23 mouse cellular contexts compared by ENCODE assay signal in the genomic region with DNA sequence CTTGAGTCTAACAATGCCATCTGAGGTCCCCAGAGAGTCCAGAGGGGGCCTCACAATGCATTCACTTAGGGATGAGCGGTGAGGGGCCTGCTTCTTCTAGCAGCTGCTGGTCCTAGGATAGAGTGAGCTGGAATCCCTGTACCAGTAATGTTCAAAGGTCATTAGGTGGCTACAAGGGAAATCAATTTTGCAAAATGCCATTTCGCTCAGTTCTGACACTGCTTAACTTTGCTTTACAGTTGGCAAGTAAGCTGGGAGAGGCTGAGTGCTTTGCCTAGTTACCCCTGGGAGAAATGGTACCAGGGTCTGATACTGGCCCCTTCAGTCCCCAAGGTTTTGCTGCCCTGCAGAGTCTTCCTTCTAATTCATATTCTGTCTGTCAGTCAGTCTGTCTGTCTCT. TPM values are rescaled to one million over a fixed set of nuclear protein-coding genes. Genes with fewer than 3 reads are reported as not detected.
A peak's percentile ranks its signal among the peaks of the same experiment; 100 is the strongest.
DNase-seq lines count a peak whose midpoint lies in the region; ATAC-seq and TF ChIP-seq lines count a peak whose summit lies in the region.
"Had no signal": no experiment of that assay in that cellular context is flagged by ENCODE, and none has a peak within 500 bp of the region (broad histone marks: within the 10 kb centered on the region; RNA-seq: fewer than 3 reads in every experiment).

No protein-coding gene starts in this region.

- TF ChIP-seq CTCF in thymus, adult 2 months (IDR thresholded peaks at IDR 0.05; ENCODE audit: borderline replicate concordance, control insufficient read depth, extremely low read depth, insufficient read depth, low read length, poor library complexity) = no peak

- no peak overlapping the region for H3K4me2 ChIP-seq in limb, embryonic 11.5 days (ENCODE audit: low read depth, severe bottlenecking)
- no peak overlapping the region for H3K4me2 ChIP-seq in liver, embryonic 13.5 days
- H3K4me2 ChIP-seq in liver, embryonic 11.5 days = no peak overlapping the region
- no peak overlapping the region for H3K4me2 ChIP-seq in kidney, embryonic 14.5 days (replicated peaks; ENCODE audit: low read depth, low read length)
- H3K4me2 ChIP-seq: embryonic facial prominence, embryonic 13.5 days; embryonic facial prominence, embryonic 15.5 days; forebrain, embryonic 12.5 days had no signal

- H3K27me3 ChIP-seq in limb, embryonic 11.5 days (ENCODE audit: control insufficient read depth, insufficient read depth, low read length) = no peaks in the 10 kb centered on the region
- no peaks in the 10 kb centered on the region for H3K27me3 ChIP-seq in limb, embryonic 10.5 days (ENCODE audit: low read depth, poor library complexity, severe bottlenecking)
- H3K27me3 ChIP-seq in liver, embryonic 13.5 days = no peaks in the 10 kb centered on the region
- no peaks in the 10 kb centered on the region for H3K27me3 ChIP-seq in liver, embryonic 11.5 days (replicated peaks; ENCODE audit: control insufficient read depth, insufficient read depth, low read length)
- H3K27me3 ChIP-seq in thymus, adult 2 months (ENCODE audit: control insufficient read depth, insufficient read depth, low read length) = no peaks in the 10 kb centered on the region
- no peaks in the 10 kb centered on the region for H3K27me3 ChIP-seq in kidney, embryonic 14.5 days (ENCODE audit: control insufficient read depth, insufficient read depth, low read length)
- H3K27me3 ChIP-seq: embryonic facial prominence, embryonic 13.5 days; embryonic facial prominence, embryonic 15.5 days; forebrain, embryonic 12.5 days had no signal

- H3K9ac ChIP-seq in limb, embryonic 11.5 days (ENCODE audit: low read length) = 0 out of 2 replicates have a peak overlapping the region, but pooled peaks have one; percentile 4
- H3K9ac ChIP-seq in liver, embryonic 13.5 days = no peak overlapping the region
- H3K9ac ChIP-seq in liver, embryonic 11.5 days (ENCODE audit: low read depth, low read length) = no peak overlapping the region
- H3K9ac ChIP-seq in kidney, embryonic 14.5 days (ENCODE audit: low read depth, low read length) = no peak overlapping the region
- H3K9ac ChIP-seq: embryonic facial prominence, embryonic 13.5 days; embryonic facial prominence, embryonic 15.5 days; forebrain, embryonic 12.5 days had no signal

- 93% methylated on average over 2 of the region's 2 CpGs for WGBS in limb, embryonic 11.5 days
- WGBS in limb, embryonic 10.5 days = 92% methylated on average over 2 of the region's 2 CpGs
- 79% methylated on average over 2 of the region's 2 CpGs for WGBS in liver, embryonic 13.5 days (ENCODE audit: insufficient replicate concordance)
- 90% methylated on average over 2 of the region's 2 CpGs for WGBS in liver, embryonic 11.5 days
- 99% methylated on average over 2 of the region's 2 CpGs for WGBS in thymus, adult 2 months
- 92% methylated on average over 2 of the region's 2 CpGs for WGBS in kidney, embryonic 14.5 days

- TF ChIP-seq POLR2A in thymus, adult 2 months (IDR thresholded peaks at IDR 0.05; ENCODE audit: control insufficient read depth, extremely low read depth, insufficient read depth, low read length, poor library complexity) = no peak

- DNase-seq in limb, embryonic 11.5 days (ENCODE audit: low spot score) = no peak
- DNase-seq in limb, embryonic 10.5 days (ENCODE audit: low spot score) = no peak
- DNase-seq in liver, embryonic 13.5 days = no peak
- no peak for DNase-seq in liver, embryonic 11.5 days (ENCODE audit: low spot score)
- no peak for DNase-seq in thymus, adult 2 months
- no peak for DNase-seq in thymus, adult 18-20 months
- DNase-seq: adrenal gland, adult 2 months; adrenal gland, postnatal 10 days; adrenal gland, postnatal 25 days; cerebellum, adult 11 months; cerebellum, adult 18-20 months; cerebellum, adult 8-10 months; cerebellum, adult 9-11 months; cerebellum, postnatal 14 days; cerebellum, postnatal 36 days; embryo, embryonic 11 days had no signal

- no peak overlapping the region for H3K4me3 ChIP-seq in limb, embryonic 11.5 days (ENCODE audit: low read depth, low read length)
- H3K4me3 ChIP-seq in limb, embryonic 10.5 days = no peak overlapping the region
- no peak overlapping the region for H3K4me3 ChIP-seq in liver, embryonic 13.5 days (replicated peaks)
- H3K4me3 ChIP-seq in liver, embryonic 11.5 days (ENCODE audit: low read depth, low read length) = no peak overlapping the region
- H3K4me3 ChIP-seq in thymus, adult 2 months (ENCODE audit: control insufficient read depth, insufficient read depth, low read length) = no peak overlapping the region
- H3K4me3 ChIP-seq in kidney, embryonic 14.5 days (ENCODE audit: low read length) = no peak overlapping the region
- H3K4me3 ChIP-seq: embryonic facial prominence, embryonic 13.5 days; embryonic facial prominence, embryonic 15.5 days; erythroblast, embryonic 14.5 days; forebrain, embryonic 10.5 days; forebrain, embryonic 12.5 days had no signal

- H3K9me3 ChIP-seq in limb, embryonic 11.5 days (ENCODE audit: control insufficient read depth, low read length) = no peaks in the 10 kb centered on the region
- H3K9me3 ChIP-seq in limb, embryonic 10.5 days (replicated peaks) = no peaks in the 10 kb centered on the region
- H3K9me3 ChIP-seq in liver, embryonic 13.5 days (replicated peaks) = no peaks in the 10 kb centered on the region; the same call in 1 of the 2 replicates
- no peaks in the 10 kb centered on the region for H3K9me3 ChIP-seq in liver, embryonic 11.5 days (ENCODE audit: control insufficient read depth, low read length)
- H3K9me3 ChIP-seq in kidney, embryonic 14.5 days (ENCODE audit: control insufficient read depth, low read length) = peaks cover 5% of the 10 kb centered on the region; the same call in 1 of the 2 replicates
- H3K9me3 ChIP-seq: embryonic facial prominence, embryonic 15.5 days; forebrain, embryonic 12.5 days had no signal

- H3K4me1 ChIP-seq in limb, embryonic 11.5 days (ENCODE audit: control insufficient read depth, insufficient read depth, low read length) = no peaks in the 10 kb centered on the region
- H3K4me1 ChIP-seq in limb, embryonic 10.5 days = no peaks in the 10 kb centered on the region
- peaks cover 18% of the 10 kb centered on the region for H3K4me1 ChIP-seq in liver, embryonic 13.5 days (replicated peaks)
- no peaks in the 10 kb centered on the region; the same call in 1 of the 2 replicates for H3K4me1 ChIP-seq in liver, embryonic 11.5 days (replicated peaks; ENCODE audit: control insufficient read depth, insufficient read depth, low read length)
- peaks cover 20% of the 10 kb centered on the region for H3K4me1 ChIP-seq in thymus, adult 2 months (replicated peaks; ENCODE audit: control insufficient read depth, insufficient read depth, low read length)
- no peaks in the 10 kb centered on the region for H3K4me1 ChIP-seq in kidney, embryonic 14.5 days (ENCODE audit: control insufficient read depth, insufficient read depth, low read length)
- H3K4me1 ChIP-seq: embryonic facial prominence, embryonic 13.5 days; embryonic facial prominence, embryonic 15.5 days; forebrain, embryonic 10.5 days; forebrain, embryonic 12.5 days had no signal

- H3K27ac ChIP-seq in limb, embryonic 11.5 days (replicated peaks; ENCODE audit: low read depth, low read length) = no peak overlapping the region
- H3K27ac ChIP-seq in limb, embryonic 10.5 days = no peak overlapping the region
- peak overlapping the region; percentile 31; the same call in 1 of the 2 replicates for H3K27ac ChIP-seq in liver, embryonic 13.5 days
- H3K27ac ChIP-seq in liver, embryonic 11.5 days (ENCODE audit: low read depth, low read length) = no peak overlapping the region
- H3K27ac ChIP-seq in thymus, adult 2 months (ENCODE audit: control insufficient read depth, insufficient read depth, low read length) = peak overlapping the region; percentile 78; the same call in 1 of the 2 replicates
- H3K27ac ChIP-seq in kidney, embryonic 14.5 days (ENCODE audit: low read depth, low read length) = no peak overlapping the region
- H3K27ac ChIP-seq: embryonic facial prominence, embryonic 13.5 days; embryonic facial prominence, embryonic 15.5 days; forebrain, embryonic 10.5 days; forebrain, embryonic 12.5 days had no signal

- peaks cover 11% of the 10 kb centered on the region; the same call in 1 of the 2 replicates for H3K36me3 ChIP-seq in limb, embryonic 11.5 days (ENCODE audit: control insufficient read depth, insufficient read depth, low read length)
- peaks cover 90% of the 10 kb centered on the region for H3K36me3 ChIP-seq in limb, embryonic 10.5 days
- peaks cover 64% of the 10 kb centered on the region for H3K36me3 ChIP-seq in liver, embryonic 13.5 days
- H3K36me3 ChIP-seq in liver, embryonic 11.5 days (ENCODE audit: control insufficient read depth, insufficient read depth, low read length) = peaks cover 26% of the 10 kb centered on the region; the same call in 1 of the 2 replicates
- no peaks in the 10 kb centered on the region for H3K36me3 ChIP-seq in thymus, adult 2 months (ENCODE audit: control insufficient read depth, insufficient read depth, low read length)
- peaks cover 24% of the 10 kb centered on the region for H3K36me3 ChIP-seq in kidney, embryonic 14.5 days (ENCODE audit: control insufficient read depth, insufficient read depth, low read length)

- no peak for ATAC-seq in limb, embryonic 11.5 days (ENCODE audit: insufficient number of reproducible peaks, low FRiP score, low TSS enrichment, low read depth)
- no peak for ATAC-seq in liver, embryonic 13.5 days (ENCODE audit: low read depth)
- no peak for ATAC-seq in liver, embryonic 11.5 days (replicated peaks; ENCODE audit: low FRiP score)
- no peak for ATAC-seq in kidney, embryonic 14.5 days (ENCODE audit: low FRiP score, low TSS enrichment)
- ATAC-seq: forebrain, embryonic 14.5 days had no signal

RNA-seq across cellular contexts. Expression of a gene that starts 16.4 kb away (rescaled TPM):
- 12.6 and 13.9 TPM in 2 replicates for polyA plus RNA-seq in limb, embryonic 11.5 days (2014; fragmentation: Nextera tagmentation; extraction: Ambion mirVana)
- polyA plus RNA-seq in limb, embryonic 10.5 days (2016; fragmentation: Nextera tagmentation; extraction: Ambion mirVana) = 18.3 and 18.4 TPM in 2 replicates
- 4.3 and 5.7 TPM in 2 replicates for polyA plus RNA-seq in liver, embryonic 13.5 days (2015; fragmentation: Nextera tagmentation; extraction: Ambion mirVana)
- 12.7 and 17.8 TPM in 2 replicates for polyA plus RNA-seq in liver, embryonic 11.5 days (2014; fragmentation: Nextera tagmentation; extraction: Ambion mirVana)
- polyA plus RNA-seq in thymus, adult 2 months (2012; rRNA removed) = 4.0 and 4.5 TPM in 2 replicates
- polyA plus RNA-seq in kidney, embryonic 14.5 days (2014; fragmentation: Nextera tagmentation; extraction: Ambion mirVana) = 8.6 and 10.8 TPM in 2 replicates
- polyA plus RNA-seq: erythroblast, embryonic 14.5 days had no signal

RNA-seq across cellular contexts. Expression of a gene that starts 35.2 kb away (rescaled TPM):
- polyA plus RNA-seq in limb, embryonic 11.5 days (2014; fragmentation: Nextera tagmentation; extraction: Ambion mirVana) = 179 and 182 TPM in 2 replicates
- polyA plus RNA-seq in limb, embryonic 10.5 days (2016; fragmentation: Nextera tagmentation; extraction: Ambion mirVana) = 166 and 173 TPM in 2 replicates
- 185 and 197 TPM in 2 replicates for polyA plus RNA-seq in liver, embryonic 13.5 days (2015; fragmentation: Nextera tagmentation; extraction: Ambion mirVana)
- 136 and 141 TPM in 2 replicates for polyA plus RNA-seq in liver, embryonic 11.5 days (2014; fragmentation: Nextera tagmentation; extraction: Ambion mirVana)
- 34.1 and 45.3 TPM in 2 replicates for polyA plus RNA-seq in thymus, adult 2 months (2012; rRNA removed)
- 170 and 205 TPM in 2 replicates for polyA plus RNA-seq in kidney, embryonic 14.5 days (2014; fragmentation: Nextera tagmentation; extraction: Ambion mirVana)

RNA-seq across cellular contexts. Expression of a gene that starts 35.4 kb away (rescaled TPM):
- 288 TPM in 2 replicates for polyA plus RNA-seq in limb, embryonic 11.5 days (2014; fragmentation: Nextera tagmentation; extraction: Ambion mirVana)
- 276 and 306 TPM in 2 replicates for polyA plus RNA-seq in limb, embryonic 10.5 days (2016; fragmentation: Nextera tagmentation; extraction: Ambion mirVana)
- 126 and 140 TPM in 2 replicates for polyA plus RNA-seq in liver, embryonic 13.5 days (2015; fragmentation: Nextera tagmentation; extraction: Ambion mirVana)
- polyA plus RNA-seq in liver, embryonic 11.5 days (2014; fragmentation: Nextera tagmentation; extraction: Ambion mirVana) = 261 and 283 TPM in 2 replicates
- polyA plus RNA-seq in thymus, adult 2 months (2012; rRNA removed) = 54.5 and 63.7 TPM in 2 replicates
- 186 and 260 TPM in 2 replicates for polyA plus RNA-seq in kidney, embryonic 14.5 days (2014; fragmentation: Nextera tagmentation; extraction: Ambion mirVana)

RNA-seq across cellular contexts. Expression of a gene that starts 35.5 kb away (rescaled TPM):
- polyA plus RNA-seq in limb, embryonic 11.5 days (2014; fragmentation: Nextera tagmentation; extraction: Ambion mirVana) = 28.6 and 29.2 TPM in 2 replicates
- 25.4 and 28.6 TPM in 2 replicates for polyA plus RNA-seq in limb, embryonic 10.5 days (2016; fragmentation: Nextera tagmentation; extraction: Ambion mirVana)
- 7.2 and 7.8 TPM in 2 replicates for polyA plus RNA-seq in liver, embryonic 13.5 days (2015; fragmentation: Nextera tagmentation; extraction: Ambion mirVana)
- polyA plus RNA-seq in liver, embryonic 11.5 days (2014; fragmentation: Nextera tagmentation; extraction: Ambion mirVana) = 15.2 and 17.3 TPM in 2 replicates
- polyA plus RNA-seq in thymus, adult 2 months (2012; rRNA removed) = 13.1 and 15.7 TPM in 2 replicates
- 23.1 and 27.6 TPM in 2 replicates for polyA plus RNA-seq in kidney, embryonic 14.5 days (2014; fragmentation: Nextera tagmentation; extraction: Ambion mirVana)

RNA-seq across cellular contexts. Expression of a gene that starts 39.1 kb away (rescaled TPM):
- 0.75 and 1.2 TPM in 2 replicates for polyA plus RNA-seq in limb, embryonic 11.5 days (2014; fragmentation: Nextera tagmentation; extraction: Ambion mirVana)
- polyA plus RNA-seq in limb, embryonic 10.5 days (2016; fragmentation: Nextera tagmentation; extraction: Ambion mirVana) = 0.50 and 0.74 TPM in 2 replicates
- polyA plus RNA-seq in liver, embryonic 13.5 days (2015; fragmentation: Nextera tagmentation; extraction: Ambion mirVana) = 0.22 and 0.31 TPM in 2 replicates
- 1.0 and 1.1 TPM in 2 replicates for polyA plus RNA-seq in liver, embryonic 11.5 days (2014; fragmentation: Nextera tagmentation; extraction: Ambion mirVana)
- polyA plus RNA-seq in thymus, adult 2 months (2012; rRNA removed) = not detected in 2 replicates
- polyA plus RNA-seq in kidney, embryonic 14.5 days (2014; fragmentation: Nextera tagmentation; extraction: Ambion mirVana) = 0.83 and 1.2 TPM in 2 replicates
- polyA plus RNA-seq: adrenal gland, adult 2 months had no signal

Comparison
In these comparisons a context has a peak if more than half of its experiments do, and no peak if none do; other contexts are left out.
1. H3K27ac ChIP-seq: peak in liver, embryonic 13.5 days (single experiment) and thymus, adult 2 months (single experiment); none in limb, embryonic 11.5 days (single experiment), limb, embryonic 10.5 days (single experiment), liver, embryonic 11.5 days (single experiment) and kidney, embryonic 14.5 days (single experiment).